Mouse (Mus musculus) small intestine, adult 2 months (tissue): Measurements from ENCODE around the gene Rps18. TPM values are rescaled to one million over a fixed set of nuclear protein-coding genes. Genes with fewer than 3 reads are reported as not detected.

Experiments
- H3K27ac ChIP-seq: fragments of 200-500 bp; 2 replicates; pipeline ENCODE4 v1.5.1; 2012; ENCODE audit warnings: low read depth, low read length, control low read depth, inconsistent platforms; ENCODE audit not compliant: insufficient read depth
- H3K27me3 ChIP-seq: fragments of 200-500 bp; 2 replicates; pipeline ENCODE4 v1.6.1; 2012; ENCODE audit warnings: mild to moderate bottlenecking, moderate library complexity, low read length, inconsistent platforms; ENCODE audit not compliant: control insufficient read depth, insufficient read depth
- H3K36me3 ChIP-seq: fragments of 200-500 bp; 2 replicates; pipeline ENCODE4 v1.6.1; 2012; ENCODE audit warnings: mild to moderate bottlenecking, low read length, control low read depth, inconsistent platforms; ENCODE audit not compliant: control insufficient read depth, insufficient read depth
- H3K4me1 ChIP-seq: fragments of 200-500 bp; 2 replicates; pipeline ENCODE4 v1.6.1; 2012; ENCODE audit warnings: low read length, inconsistent platforms, mixed read lengths; ENCODE audit not compliant: control insufficient read depth, insufficient read depth, insufficient read length
- H3K4me3 ChIP-seq: fragments of 200-500 bp; 2 replicates; pipeline ENCODE4 v1.5.1; 2012; ENCODE audit warnings: low read depth, mild to moderate bottlenecking, control low read depth, inconsistent platforms, low read length, moderate library complexity
- CTCF ChIP-seq: fragments of 200-500 bp; IDR thresholded peaks from 2 replicates; pipeline ENCODE4 v1.5.1; 2012; ENCODE audit warnings: low read depth, mild to moderate bottlenecking, control low read depth, inconsistent platforms, low read length, moderate library complexity, mixed read lengths; ENCODE audit not compliant: insufficient replicate concordance, insufficient read length; ENCODE audit errors: extremely low read depth
- POLR2A ChIP-seq: fragments of 200-500 bp; IDR thresholded peaks from 2 replicates; pipeline ENCODE4 v1.6.1; 2012; ENCODE audit warnings: low read depth, mild to moderate bottlenecking, control low read depth, inconsistent platforms, low read length, moderate library complexity
- WGBS: fragments of 180-500 bp; shearing (Covaris S2); methylation state at CpG from one replicate; pipeline ENCODE4 v1.1.7; 2018; 5-methylcytosine and 5-hydroxymethylcytosine counted together
- polyA plus RNA-seq: library from polyadenylated mRNA; depleted of rRNA; stranded (reverse); fragments of >200 nt; gene quantifications from 2 replicates; pipeline ENCODE4 v1.2.3, GENCODE M21; 2012

Gene Rps18
- polyA plus RNA-seq, 1 experiment: 509 TPM

- TF ChIP-seq POLR2A: no peak
- TF ChIP-seq CTCF: peak; percentile 56; the same call in 1 of the 2 replicates
- 81% methylated on average over 17 of the region's 17 CpGs for WGBS
Observed at GRCm38 (mm10) chr17:33926207-33926932, 29.4 kb downstream of the Rps18 start.

DNA sequence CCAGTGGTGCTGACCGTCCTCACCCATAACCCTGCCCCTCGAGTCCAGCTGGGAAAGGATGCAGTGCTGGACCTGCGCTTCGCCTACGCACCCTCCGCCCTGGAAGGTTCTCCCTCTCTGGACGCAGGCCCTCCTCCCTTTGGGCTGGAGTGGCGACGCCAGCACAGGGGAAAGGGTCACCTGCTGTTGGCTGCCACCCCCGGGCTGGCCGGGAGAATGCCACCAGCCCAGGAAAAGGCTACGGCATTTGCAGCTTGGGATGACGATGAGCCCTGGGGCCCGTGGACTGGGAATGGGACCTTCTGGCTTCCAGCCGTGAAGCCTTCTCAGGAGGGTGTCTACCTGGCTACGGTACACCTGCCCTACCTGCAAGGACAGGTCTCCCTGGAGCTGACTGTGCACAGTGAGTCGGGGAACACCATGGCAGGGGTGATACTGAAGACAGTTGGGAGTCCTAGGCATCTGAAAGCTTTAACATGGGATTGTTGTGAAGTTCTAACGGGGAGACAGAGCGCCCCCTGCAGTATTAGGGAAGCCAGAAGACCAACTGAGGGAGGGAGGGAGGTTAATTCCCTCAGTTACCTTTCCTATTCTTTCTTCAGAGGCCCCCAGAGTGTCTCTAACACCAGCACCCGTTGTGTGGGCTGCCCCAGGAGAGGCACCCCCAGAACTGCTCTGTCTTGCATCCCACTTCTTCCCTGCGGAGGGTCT is 30.2 kb downstream of the Rps18 start:
- 90% methylated on average over 21 of the region's 21 CpGs for WGBS
- H3K27me3 ChIP-seq: no peaks in the 10 kb centered on the region
- peaks cover 6% of the 10 kb centered on the region for H3K4me1 ChIP-seq
- no peak overlapping the region for H3K27ac ChIP-seq
- H3K36me3 ChIP-seq: peaks cover 45% of the 10 kb centered on the region
- no peak for TF ChIP-seq CTCF
- TF ChIP-seq POLR2A: no peak
- no peak overlapping the region for H3K4me3 ChIP-seq

More at GRCm38 (mm10) chr17:33926207-33926932, 29.4 kb downstream of the Rps18 start:
- Histone ChIP-seq H3K27me3 (no peaks in the 10 kb centered on the region), H3K27ac (no peak overlapping the region), H3K4me3 (no peak overlapping the region), H3K4me1 (peaks cover 2% of the 10 kb centered on the region), H3K36me3 (peaks cover 40% of the 10 kb centered on the region)

DNA sequence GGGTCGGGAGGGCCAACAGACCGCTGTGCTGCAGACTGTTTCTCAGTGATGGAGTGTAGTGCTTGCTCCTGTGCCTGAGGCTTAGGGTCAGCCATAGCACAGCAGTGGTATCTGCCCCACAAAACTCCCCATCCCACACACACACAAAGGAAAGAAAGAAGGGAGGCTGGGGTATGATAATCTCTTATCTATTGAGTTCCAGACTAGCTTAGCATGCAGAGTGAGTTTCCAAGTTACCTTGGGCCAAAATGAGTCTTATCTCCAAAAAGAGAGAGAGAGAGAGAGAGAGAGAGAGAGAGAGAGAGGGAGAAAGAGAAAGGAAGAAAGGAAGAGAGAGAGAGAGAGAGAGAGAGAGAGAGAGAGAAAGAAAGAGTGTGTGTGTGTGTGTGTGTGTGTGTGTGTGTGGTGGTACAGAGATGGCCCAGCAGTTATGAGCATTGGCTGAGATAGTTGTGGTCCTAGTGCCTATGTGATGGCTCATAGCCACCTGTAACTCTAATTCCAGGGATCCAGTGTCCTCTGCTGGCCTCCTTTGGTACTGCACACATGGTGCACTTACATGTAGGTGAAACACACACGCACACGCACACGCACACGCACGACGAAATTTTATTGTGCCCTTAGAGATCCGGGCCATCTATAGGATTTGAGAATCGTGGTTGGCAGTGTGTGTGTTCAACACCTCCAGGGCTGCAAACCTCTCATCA is 31.1 kb downstream of the Rps18 start:
- Histone ChIP-seq H3K36me3 (peaks cover 45% of the 10 kb centered on the region), H3K27ac (no peak overlapping the region), H3K4me3 (no peak overlapping the region), H3K27me3 (no peaks in the 10 kb centered on the region), H3K4me1 (peaks cover 6% of the 10 kb centered on the region)
- WGBS: 90% methylated on average over 10 of the region's 10 CpGs
- no peak for TF ChIP-seq POLR2A
- peak; percentile 38; the same call in 1 of the 2 replicates for TF ChIP-seq CTCF

DNA sequence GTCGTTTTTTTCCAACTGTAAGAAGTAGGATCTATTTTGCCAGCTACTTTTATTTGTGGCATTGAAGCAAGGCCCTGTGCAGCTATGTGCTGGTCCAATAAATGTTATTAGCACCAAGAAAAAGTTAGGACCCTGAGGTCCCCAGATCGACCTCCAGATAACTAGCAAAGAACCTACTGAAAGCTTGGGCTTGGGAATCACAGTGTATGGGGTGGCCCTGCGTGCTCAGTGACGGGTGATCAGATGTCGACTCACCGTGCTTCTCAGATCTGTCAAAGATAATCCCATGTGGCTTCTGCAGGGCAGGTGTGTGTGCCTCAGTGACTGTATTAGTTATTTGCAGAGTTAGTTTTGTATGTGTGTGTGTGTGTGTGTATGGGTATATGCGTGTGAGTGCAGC is 34.4 kb downstream of the Rps18 start:
- peak overlapping the region; percentile 82; the same call in 1 of the 2 replicates for H3K4me3 ChIP-seq
- H3K27ac ChIP-seq: no peak overlapping the region
- H3K36me3 ChIP-seq: peaks cover 32% of the 10 kb centered on the region
- peaks cover 23% of the 10 kb centered on the region for H3K4me1 ChIP-seq
- TF ChIP-seq POLR2A (no peak), CTCF (no peak)
- H3K27me3 ChIP-seq: no peaks in the 10 kb centered on the region
- 83% methylated on average over 7 of the region's 7 CpGs for WGBS

GRCm38 (mm10) chr17:33920282-33921097 is 35.3 kb downstream of the Rps18 start:
- Histone ChIP-seq H3K27ac (peak overlapping the region; percentile 95), H3K27me3 (no peaks in the 10 kb centered on the region), H3K4me3 (peak overlapping the region; percentile 82), H3K4me1 (peaks cover 23% of the 10 kb centered on the region), H3K36me3 (peaks cover 24% of the 10 kb centered on the region)
- under 1% methylated on average over 36 of the region's 36 CpGs for WGBS
- TF ChIP-seq CTCF (peak; percentile 83; the same call in 1 of the 2 replicates), POLR2A (0 out of 2 replicates have a peak, but pooled peaks have one; percentile 29)
